Mouse (Mus musculus) frontal cortex, postnatal 36 days (tissue): ENCODE results near the gene Armh2.
"Not testable (repeated sequence)": the region's sequence is repeated elsewhere in the genome, so short reads cannot be mapped to it uniquely, and the experiment has no call there.

ENCODE experiments used
- DNase-seq, 2 experiments: peaks; one replicate each; pipeline ENCODE4 v3.0.0; 2022; ENCODE audit warnings: low spot score in 2 of 2

The Armh2 gene

GRCm38 (mm10) chr13:24757820-24758564, 17.0 kb downstream of the Armh2 start:
- no peak for DNase-seq

DNA sequence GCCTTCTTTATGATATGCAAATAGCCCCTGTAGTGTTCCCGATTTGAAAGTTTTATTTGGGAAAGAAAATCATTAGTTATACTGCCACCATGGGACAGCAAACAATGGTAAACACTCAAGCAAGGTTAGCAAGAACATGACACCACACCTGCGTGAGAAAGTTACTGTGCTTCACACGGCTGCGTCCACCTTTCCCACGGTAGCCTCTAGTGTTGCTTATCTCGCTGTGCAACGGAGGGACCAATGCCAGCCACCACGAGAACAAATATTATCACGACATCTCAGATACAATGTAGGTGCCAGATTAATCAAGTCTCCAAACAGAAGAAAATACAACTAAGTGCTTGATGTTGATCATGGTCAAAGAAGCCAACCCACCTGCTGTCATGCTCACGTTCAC, 18.4 kb downstream of the Armh2 start:
- DNase-seq: no peak

DNA sequence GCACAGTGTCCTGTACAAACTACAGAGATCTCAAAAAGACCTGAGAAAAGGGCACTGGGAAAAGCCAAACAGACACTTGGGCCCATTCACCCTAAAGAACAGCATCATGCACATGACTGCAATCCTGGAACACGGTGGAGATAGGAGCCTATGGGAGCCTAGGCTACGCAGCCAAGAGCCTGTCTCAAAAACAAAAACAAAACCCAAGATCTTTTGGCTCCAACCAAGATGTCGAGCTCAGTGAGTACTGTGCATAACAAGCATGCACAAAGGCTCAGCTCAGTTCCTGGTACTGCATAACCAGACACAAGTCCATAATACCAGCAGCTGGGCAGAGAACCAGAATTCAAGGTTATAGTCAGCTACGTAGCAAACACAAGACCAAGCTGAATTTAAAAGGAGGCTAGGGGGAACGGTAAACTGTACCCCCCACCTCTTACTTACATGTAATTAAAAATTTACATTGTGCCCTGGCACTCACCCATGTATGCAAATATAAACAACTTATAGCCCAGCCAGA, 19.4 kb downstream of the Armh2 start:
- no peak for DNase-seq

GRCm38 (mm10) chr13:24761083-24761402, 20.0 kb downstream of the Armh2 start:
- no peak for DNase-seq

DNA sequence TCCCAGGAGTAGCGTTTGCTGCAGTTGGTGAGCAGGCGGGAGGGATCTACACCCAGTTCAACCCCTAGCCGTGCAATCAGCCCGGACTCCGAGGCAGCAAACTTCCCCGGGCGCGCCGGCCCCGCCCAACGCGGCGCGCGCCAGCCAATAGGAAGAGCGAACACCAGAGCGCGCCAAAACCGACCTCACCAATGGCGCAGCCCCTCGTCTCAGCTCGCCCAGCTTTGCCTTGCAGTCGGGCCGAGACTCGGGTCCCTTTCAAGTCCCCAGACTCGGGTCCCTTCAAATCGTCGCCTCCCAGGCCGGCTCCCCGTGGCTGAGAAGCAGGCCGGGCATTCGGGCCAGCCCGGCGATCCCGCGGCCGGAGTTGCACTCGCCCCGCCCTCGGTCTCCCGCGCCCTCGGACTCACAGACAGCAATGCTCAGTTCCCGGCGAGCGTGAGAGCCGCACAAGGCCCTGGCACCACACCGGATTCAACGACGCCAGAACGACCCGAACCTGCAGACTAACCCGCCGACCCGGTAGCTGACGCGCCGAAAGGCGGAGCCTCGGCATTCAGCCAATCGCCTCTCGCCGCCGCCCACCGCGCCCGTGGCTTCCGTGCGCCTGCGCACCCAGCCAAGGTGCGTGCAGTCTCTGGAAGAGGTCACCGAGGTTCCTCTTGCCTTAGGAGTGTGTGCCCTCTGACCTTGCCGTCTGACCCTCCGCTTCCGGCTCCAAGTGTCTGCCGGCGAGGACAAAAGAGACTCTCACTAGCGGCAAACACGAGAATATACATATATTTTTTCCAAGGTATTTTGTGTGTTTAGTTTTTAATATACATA, 20.6 kb downstream of the Armh2 start, which contains the start of gene Gmnn:
Gene Gmnn (minus strand): TSS at position 521 of the 825 bp plus-strand sequence.
- peak; percentile 80 to 81 for DNase-seq

DNA sequence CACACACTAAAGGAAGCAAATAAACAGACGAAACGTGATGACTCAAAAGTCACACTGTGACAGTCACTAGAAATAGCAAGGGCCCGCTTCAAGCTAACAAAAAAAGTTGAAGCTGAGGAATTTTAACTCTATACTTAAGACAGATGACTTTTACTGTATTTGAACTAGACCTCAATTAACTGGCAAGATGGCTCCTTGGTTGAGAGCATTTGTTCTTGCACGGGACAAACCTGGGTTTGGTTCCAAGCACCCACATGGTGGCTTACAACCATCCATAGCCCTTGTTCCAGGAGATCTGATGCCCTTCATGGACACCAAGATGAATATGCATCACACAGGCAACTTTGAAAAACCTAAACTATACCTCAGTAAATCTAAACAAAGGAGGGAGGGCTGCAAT, 21.2 kb downstream of the Armh2 start:
- DNase-seq: no peak

- not testable (repeated sequence) for DNase-seq
Measured at GRCm38 (mm10) chr13:24767809-24768208, 26.8 kb downstream of the Armh2 start.

- DNase-seq: not testable (repeated sequence)
Measured at GRCm38 (mm10) chr13:24771482-24771881, 30.4 kb downstream of the Armh2 start.

GRCm38 (mm10) chr13:24776146-24776844, 35.3 kb downstream of the Armh2 start:
- peak in 1 of 2 experiments; percentile 64 for DNase-seq

DNA sequence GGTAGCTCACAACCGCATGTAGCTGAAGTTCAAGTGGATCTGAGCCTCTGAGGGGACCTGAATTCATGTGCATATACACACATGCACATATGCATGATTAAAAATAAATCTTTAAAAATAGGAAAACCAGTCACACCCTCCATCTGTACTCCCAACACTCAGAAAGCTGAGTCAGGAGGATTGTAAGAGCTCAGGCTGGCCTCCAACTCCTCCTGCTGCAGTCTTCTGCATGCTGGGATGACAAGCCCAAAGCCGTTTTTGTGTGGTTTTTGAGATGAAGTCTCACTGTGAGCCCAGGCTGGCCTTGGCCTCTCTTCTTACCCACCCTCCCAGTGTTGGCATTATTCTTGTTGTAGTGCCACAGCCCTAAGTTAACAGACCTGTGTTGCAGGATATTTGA, 37.0 kb downstream of the Armh2 start:
- no peak for DNase-seq

GRCm38 (mm10) chr13:24778706-24779380, 37.8 kb downstream of the Armh2 start:
- DNase-seq: no peak

DNA sequence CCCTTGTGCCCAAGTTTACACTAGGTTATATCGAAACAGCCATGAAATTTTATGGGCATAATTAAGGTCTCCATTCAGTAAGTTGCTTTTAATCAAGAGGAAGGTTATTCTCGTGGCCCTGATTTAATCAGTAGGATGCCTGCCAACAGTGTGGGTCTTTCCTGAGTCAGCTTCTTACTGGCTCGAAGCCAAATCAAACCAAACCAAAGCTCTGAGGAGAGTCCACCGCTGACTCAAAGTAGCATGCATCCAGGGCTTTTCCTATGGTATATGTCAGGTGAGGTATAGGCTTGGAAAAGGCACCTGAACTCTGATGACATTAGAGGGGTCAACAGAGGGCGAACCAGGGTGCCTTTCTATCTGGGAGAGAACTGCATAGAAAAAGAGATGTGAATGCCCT, 40.9 kb downstream of the Armh2 start:
- DNase-seq: no peak

DNA sequence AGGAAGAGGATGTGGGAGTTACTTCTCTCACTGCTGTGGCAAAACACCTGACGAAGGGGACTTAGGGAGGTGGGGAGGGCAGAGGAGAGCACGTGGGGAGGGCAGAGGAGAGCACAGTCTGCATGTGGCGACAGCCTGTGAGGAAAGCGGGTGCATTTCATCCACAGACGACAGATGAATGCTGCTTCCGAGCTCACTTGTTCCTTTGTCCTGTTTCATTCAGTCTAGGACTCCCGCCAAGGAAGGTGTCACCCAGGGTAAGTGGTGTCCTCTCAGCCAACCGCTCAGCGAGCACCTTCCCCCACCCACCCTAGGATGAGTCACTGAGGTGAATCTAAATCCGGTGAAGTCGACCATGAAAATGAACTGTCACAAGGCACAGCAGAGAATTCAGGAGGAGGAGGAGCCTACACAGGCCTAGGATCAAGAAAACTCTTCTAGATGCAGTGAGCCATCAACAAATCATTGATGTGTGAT, 45.0 kb downstream of the Armh2 start:
- DNase-seq: peak in 1 of 2 experiments; percentile 23

GRCm38 (mm10) chr13:24787477-24787876, 46.4 kb downstream of the Armh2 start:
- DNase-seq: no peak

- no peak for DNase-seq
Measured at GRCm38 (mm10) chr13:24791349-24791748, 50.3 kb downstream of the Armh2 start.

DNA sequence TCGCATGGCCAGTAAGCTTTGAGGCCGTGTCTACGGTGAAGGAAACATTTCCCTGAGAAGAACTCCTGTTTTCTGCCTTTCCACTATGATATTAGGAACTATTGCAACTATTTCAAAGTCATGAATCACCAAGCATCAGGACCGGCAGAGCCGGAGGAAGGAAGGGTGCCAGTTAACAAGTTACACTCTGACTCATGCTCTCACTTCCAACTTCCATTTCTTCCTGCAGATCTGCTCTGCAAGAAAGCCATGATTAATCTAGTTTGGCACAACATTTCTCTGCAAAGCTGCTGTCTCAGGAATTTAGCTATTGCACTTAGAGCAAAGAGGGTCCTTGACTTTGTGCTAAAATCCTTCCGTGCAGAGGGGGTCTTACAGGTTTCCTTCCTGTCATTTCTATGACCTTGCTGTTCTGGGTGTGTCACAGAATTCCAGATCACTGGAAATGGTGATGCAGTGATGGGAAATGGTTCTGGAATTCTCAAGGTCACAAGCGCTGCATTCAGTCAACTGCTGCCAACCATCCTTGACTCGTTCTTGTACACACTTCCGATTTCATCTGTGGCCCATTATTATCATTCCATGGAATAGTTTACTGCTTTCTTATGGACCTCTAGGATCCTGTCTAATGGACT, 51.5 kb downstream of the Armh2 start:
- no peak for DNase-seq
